Mouse (Mus musculus) liver, adult (tissue): ENCODE results near the gene Cdc42ep4.

Experiments
- GATA4 ChIP-seq: IDR thresholded peaks from 2 replicates; pipeline ENCODE4 v1.6.1; 2014; ENCODE audit warnings: mild to moderate bottlenecking, low read length; ENCODE audit not compliant: insufficient replicate concordance

The Cdc42ep4 gene

DNA sequence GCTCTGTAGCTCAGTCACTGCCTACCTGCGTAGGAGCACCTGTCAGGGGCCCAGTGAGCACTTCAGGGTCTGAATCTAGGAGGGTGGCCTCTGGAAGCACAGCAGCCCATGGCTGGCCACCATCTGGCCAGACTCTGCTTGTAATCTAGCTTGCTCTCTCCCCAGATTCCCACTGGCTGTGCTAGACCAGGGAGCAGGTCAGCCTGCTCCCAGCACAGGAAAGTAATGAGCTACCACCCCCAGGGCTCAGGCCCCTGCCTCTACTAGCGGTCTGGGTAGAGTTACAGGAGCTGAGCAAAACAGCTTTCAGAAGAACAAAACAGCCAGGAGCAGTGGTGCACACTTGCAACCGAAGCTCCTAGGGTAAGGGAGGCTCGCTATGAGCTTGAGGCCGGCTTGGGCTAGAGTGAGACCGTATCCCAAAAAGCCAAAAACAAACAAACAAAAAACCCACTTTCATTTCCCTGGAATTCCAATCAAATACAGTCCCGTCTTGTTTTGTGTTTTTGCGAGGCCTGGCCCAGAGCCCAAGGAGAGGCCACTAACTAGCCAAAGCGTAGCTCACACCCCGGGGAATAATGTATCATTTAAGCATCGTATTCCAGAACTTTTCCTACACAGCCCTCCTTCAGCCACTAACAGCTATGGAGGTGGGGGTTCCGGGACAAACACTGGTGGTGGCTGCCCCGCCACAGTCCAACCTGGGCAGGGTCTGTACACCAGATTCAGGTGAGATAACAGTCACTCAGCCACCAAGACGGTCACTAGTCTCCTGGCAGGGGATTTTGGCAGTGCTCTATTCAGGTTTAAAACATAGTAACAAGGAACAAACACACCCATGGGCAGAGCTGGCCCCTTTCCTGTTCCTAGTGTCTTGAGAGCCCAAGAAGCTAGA is 24.4 kb downstream of the Cdc42ep4 start:
- no peak for TF ChIP-seq GATA4

DNA sequence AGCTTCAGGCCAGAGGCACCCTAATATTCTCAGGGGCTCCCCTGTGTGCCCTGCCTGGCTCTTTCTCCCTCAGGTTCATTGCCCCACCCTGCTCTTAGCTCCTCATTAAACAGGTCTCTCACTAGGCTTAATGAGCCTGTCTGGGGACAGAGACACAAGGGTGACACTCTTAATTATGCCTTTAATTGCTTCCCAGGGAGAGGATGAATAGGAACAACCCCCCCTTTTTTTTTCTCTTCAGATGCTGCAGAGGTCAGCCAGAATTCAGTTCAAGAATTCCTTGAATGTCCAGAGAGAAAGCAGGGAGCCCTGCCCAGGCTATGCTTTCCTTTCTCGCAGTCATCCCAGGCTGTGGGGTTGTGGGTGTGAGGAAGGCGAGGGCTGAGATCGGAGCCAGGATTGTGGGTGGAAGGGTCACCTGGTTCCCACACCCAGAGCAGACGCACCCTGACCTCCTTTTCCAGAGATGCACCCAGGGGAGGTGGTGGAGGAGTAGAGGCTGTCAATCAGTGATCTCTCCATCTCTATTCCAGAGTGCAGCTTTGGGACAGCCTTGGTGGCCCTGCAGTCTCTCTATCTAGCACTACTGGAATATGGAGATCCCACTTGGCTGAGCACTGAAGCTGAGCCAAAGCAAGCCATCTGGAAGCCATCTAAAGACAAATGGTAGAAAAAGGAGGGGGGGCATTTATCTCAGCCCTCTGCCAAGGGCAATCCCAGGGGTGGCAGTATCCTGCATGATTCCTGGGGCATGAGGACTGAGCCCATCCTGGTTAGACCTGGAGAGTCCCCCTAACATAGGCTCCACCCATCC is 26.2 kb downstream of the Cdc42ep4 start:
- TF ChIP-seq GATA4, result no peak

DNA sequence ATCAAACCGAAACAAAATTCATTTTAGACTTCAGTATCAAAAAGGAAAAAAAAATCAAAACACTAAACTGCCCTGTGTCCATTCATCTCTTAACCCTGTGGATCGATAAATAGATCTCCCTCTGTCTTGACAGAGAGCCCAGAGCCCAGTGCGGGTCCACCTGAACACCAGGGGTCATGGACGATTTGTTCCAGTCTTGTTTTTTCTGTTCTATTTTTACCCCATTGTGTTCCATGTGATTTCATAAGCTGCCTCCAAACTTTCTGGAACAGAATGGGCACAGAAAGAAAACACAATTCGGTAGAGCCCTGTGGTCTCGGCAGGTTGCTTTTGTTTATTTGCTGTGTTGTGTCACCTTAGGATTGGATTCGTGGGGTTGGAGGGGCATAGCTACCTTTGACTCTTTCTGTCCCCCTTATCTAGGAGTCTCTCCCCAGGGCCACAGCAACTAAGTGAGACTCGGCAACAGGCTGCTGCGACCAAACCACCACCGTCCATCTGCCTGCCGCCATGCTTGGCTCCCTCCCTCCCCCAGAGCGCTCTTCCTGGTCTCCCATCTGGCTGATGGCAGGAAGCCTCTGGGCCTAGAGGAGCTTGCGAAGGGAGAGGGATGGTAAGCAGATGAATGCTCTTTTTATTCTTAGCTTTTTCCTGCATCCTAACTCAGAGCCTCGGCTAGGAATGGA is 29.1 kb downstream of the Cdc42ep4 start:
- no peak for TF ChIP-seq GATA4

DNA sequence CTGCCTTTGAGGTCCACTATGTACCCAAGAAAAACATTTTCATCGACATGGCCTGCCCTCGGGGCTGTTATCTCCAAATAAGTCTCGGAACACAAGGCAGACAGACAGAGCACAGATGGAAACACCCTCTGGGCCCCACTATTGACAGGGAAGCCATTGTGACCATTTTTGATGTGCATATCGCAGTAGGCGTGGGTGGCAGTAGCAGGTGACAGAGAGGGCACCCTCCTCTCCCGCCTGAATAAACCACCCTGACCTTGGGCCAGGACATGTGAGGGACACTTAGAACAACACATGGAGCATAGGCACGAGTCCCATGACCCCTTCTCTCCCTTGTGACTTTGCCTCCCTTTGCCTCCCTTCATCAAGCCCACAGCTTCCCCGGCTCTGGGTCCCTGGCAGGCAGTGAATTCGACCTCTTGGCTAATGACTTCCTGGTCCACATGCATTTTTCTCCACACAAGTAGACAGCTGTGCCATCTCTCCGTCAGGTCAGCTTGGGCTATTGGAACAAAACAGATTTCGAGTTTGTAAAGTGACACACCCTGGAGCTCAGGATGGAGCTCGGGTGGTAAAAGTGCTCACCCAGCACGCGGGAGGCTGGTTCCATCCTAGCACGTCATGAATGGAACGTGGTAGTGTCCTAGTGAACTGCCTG is 33.8 kb downstream of the Cdc42ep4 start:
- TF ChIP-seq GATA4, result no peak

DNA sequence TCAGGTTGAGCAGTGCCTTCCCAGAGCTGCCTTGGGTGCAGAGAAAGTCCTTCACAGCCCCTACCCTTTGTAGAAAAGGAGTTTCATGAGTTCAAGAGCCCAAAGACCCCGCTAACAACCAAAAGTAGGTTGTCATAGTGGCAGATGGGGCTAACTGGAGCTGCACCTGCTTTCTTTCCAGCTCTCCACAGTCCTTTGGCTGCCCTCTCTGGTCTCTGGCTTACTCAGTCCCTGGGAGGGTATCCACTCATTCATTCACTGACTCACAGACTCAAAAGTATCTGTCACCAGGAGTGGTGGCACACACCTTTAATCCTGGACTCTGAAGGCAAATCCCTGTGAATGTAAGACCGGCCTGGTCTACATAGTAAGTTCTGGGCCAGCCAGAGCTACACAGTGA is 35.5 kb downstream of the Cdc42ep4 start:
- TF ChIP-seq GATA4, result no peak

DNA sequence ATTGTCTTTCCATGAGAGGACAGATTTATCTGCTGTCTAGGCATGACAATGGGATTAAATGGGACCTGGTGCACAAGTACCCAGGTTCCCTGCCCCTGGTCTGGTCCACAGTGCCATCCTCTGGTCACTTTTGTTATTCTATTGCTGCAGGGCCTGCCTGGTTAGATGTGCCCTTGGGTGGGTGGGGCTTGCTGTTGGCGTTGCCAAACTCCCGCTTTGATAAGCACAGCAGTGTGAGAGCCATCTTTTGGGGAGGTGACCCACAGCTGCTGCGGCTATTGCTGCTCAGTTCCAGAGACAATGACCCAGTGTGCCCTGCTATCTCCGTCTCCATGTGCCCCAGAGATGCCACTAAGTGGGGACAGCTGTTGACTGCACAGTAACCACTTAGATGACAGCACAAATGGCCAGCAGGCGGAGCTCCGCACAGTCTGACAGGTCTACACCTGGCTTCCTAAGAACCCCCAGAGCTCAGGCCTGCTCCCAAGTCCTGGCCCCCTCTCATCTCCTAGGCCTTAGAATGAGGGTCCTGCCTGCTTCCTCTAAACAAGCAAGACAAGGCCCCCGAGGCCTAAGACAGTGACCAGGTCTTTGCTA is 36.5 kb downstream of the Cdc42ep4 start:
- no peak; the same call in 1 of the 2 replicates for TF ChIP-seq GATA4

DNA sequence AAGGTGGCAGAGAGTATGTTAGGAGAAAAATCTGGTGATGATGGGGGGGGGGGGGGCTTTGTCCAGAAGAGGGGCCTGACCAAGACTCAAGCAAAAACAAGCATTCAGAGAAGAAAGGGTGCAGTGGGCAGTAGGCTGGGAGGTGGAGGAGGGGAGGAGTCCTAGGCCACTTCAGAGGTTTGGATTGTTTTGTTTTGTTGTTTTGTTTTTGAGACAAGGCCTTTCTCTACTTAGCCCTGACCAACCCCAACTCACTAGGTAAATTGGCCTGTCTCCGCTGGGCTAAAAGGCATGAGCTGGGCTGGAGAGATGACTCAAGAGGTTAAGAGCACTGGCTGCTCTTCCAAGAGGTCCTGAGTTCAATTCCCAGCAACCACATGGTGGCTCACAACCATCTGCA is 40.6 kb downstream of the Cdc42ep4 start:
- TF ChIP-seq GATA4, result no peak

DNA sequence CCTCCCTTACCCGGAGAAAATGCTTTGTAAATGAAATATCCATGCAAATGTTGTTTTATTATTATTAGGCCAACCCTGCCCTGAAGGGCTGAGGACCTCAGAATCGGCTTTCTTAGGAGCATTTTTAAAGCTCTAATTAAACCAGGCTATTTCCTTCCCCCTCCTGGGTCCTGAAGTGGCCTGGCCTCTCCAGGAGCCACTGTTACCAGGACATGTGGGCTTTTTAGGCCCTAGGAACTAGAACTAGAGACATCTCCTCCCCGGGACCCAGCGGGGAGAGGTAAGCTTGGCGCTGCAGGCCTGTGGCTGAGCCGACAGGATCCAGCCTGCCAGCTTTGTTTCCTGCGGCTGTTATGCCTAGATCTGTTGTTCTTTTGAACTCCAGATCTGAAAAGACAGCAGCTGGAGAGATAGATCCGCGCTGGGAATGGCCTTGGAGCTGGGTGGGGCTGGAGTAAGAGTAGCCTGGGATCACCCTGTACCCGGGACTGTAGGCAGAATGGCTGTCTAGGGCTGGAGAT is 41.4 kb downstream of the Cdc42ep4 start:
- no peak for TF ChIP-seq GATA4

DNA sequence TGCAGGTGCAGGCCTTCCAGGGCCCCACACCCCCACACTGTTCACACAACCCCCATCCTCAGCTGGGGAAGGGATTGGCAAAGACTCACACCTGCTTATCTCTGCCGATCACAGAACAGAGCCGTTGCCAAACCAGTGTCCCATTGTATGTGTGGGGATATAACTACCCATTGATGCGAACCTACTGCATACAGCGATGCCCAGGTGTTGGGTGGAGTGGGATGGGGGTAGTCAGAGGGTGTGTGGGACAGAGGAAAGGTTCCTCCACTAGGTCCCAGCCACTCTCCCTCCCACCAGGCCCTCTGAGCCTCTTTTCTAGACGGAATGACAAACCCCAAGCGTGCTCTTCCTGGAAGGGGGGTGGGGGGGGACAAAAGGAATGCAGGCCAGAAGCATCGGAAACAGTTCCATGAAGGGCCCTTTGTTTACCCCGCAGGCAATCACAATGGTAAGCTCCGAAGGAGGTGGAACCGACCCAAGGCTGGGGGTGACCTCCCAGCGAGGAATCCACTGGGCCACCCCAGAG is 41.9 kb downstream of the Cdc42ep4 start, which contains the start of gene Cpsf4l:
Gene Cpsf4l (minus strand): TSS at position 287 of the 526 bp plus-strand sequence.
- TF ChIP-seq GATA4, result no peak

DNA sequence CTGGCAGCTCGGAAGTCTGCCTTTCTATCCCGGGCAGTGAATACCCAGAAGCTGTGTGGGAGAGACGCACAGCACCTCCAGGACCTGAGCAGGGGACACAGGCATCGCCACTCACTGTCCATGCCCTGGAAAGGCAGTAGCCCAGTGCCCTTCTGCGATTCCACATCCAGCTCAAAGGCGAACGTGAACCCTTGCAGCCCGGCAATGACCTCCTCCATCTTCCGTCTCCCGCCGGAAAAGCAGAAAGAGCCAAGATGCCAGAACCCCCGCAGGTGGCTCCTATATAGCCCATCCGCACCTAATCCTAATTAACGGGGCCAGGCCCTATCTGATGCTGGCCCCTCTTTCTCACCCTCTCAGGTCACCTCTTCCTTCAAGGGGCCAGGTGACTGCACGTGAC is 42.4 kb downstream of the Cdc42ep4 start:
- no peak for TF ChIP-seq GATA4

DNA sequence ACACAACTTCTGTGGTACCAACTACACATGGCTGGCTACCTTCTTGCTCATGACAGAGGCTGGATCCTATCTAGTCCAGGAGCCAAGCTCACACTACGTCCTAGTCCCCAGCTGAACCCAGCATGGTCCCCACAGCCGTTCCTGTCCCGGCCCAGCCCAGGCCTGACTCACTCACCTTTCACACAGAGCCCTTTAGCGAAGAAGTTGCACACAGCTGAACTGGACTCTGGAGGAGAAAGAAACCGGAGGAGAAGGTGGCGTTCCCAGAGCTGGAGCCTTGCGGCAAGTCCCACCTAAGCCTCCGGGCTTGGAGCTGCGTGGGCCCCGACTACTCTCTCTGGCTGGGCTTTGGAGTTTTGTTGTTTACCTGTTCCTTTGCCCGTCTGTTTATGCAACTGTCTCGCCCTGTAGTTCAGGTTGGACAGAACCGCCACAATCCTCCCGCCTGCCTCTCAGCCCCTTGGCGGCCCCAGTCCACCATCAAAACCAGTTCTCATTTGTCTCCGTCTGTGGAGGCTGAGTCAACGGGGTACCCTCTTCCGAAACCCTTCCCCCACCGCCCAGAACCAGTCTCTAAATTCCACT is 43.0 kb downstream of the Cdc42ep4 start:
- no peak for TF ChIP-seq GATA4

DNA sequence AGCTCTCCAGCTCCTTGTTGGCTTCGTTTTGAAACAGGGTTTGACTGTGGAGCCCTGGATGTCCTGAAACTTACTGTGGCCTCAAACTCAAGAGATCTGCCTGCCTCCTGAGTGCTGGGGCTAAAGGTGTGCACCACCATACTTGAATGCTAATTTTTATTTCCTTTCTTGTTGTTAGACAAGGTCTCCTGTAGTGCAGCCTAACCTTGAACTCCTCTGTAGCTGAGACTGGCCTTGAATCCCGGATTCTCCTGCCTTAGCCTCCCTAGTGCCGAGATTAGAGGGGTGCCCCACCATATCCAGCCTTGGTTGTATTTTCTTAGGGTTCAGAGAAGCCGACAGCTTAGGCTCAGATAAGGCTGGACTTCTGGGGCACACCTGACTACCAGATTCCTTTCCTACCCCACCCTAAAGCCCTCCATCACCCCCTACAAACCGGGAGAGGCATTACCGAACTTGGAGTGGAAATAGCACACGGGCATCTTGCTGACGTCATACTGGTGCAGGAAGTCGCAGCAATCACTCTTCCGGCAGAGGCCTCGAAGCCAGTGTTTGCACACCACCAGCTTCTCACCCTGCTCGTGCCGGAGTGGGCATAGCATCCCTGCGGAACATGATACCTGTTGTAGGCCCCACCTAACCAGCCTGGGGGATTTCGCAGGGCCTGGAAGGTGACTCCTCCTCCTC is 45.6 kb downstream of the Cdc42ep4 start:
- no peak for TF ChIP-seq GATA4

DNA sequence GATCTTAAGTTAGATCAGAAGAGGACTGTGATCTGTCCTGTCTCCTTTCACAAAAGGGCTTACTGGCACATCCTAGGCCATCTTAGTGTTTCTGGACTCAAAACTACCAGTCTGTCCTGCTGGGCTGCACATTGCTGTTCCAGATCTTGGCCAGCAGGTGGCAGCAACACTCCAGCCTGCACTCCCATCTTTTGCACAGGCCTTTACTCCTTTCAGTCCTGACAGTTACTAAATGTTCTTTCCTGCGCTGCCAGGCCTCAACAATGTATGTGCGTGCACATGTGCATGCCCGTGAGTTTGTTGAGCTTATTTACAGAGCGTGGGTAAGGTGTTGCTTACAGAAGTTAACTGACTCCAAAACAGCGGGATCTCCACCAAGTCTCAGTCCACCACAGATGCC is 47.9 kb downstream of the Cdc42ep4 start:
- TF ChIP-seq GATA4, result no peak

DNA sequence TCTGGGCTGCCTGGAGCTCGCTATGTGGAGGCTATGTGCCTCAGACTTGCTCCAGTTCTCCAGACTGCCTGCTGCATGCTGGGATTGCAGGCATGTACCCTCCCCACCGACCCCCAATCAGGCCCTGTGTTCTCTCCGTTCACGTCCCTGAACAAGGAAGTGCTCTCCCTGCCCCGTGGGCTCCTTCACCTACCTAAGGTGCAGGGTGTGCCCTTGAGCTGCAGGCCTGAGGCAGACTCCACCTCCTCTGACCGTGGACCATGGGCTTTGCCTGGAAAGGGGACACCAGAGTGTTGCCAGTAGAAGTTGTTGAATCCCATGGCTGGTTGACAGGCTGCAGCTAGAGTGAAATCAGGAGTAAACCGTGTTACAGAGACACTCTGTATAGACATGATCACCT is 52.0 kb downstream of the Cdc42ep4 start:
- no peak for TF ChIP-seq GATA4
